Mouse (Mus musculus) ovary, adult 2 months (tissue): ENCODE data around the gene Gm10772. TPM values are rescaled to one million over a fixed set of nuclear protein-coding genes. Genes with fewer than 3 reads are reported as not detected.

Experiments
- polyA plus RNA-seq: library from polyadenylated mRNA; depleted of rRNA; stranded (reverse); fragments of >200 nt; gene quantifications from 2 replicates; pipeline ENCODE4 v1.2.3, GENCODE M21; 2012; rRNA removed

Gm10772 gene
- not detected in 2 replicates for polyA plus RNA-seq

GRCm38 (mm10) chr13:66227473-66227872 lies at the start of gene Gm10772:
TSS of gene Gm10772 (minus strand) at chr13:66227573.

Other genes with a start within 250 kb of the Gm10772 start
- not detected in 2 replicates for gene Gm10324, start 108.0 kb downstream of the Gm10772 start, polyA plus RNA-seq
- gene 2410141K09Rik, start 213.5 kb upstream of the Gm10772 start, polyA plus RNA-seq, result not detected in 2 replicates